Mouse (Mus musculus): ENCODE measurements at regions not wholly inside any gene's neighbourhood (a gene's known extent, or its start where the extent isn't known, plus 50 kb on each side); places are given as distances from the start of the nearest gene placed in this dataset.

- no peak for TF ChIP-seq CTCF (IDR thresholded peaks at IDR 0.05; ENCODE audit: control insufficient read depth, insufficient read depth, insufficient read length)
- no peak for TF ChIP-seq MYOD1 (IDR thresholded peaks at IDR 0.05; ENCODE audit: control insufficient read depth, insufficient read length, low read depth)
- no peak for TF ChIP-seq FOSL1 (IDR thresholded peaks at IDR 0.05; ENCODE audit: insufficient read depth, low read length, poor library complexity, severe bottlenecking)
- TF ChIP-seq USF1 (IDR thresholded peaks at IDR 0.05; ENCODE audit: low read depth), result no peak
Observed at GRCm38 (mm10) chr12:78033766-78034165, 160.3 kb upstream of the Gm6657 start.
